Mouse (Mus musculus): ENCODE data around the gene Olfr453.

Olfr453 gene

GRCm38 (mm10) chr6:42739071-42739470, at the start of gene Olfr453:
Gene Olfr453 (plus strand): TSS chr6:42739371.
- DNase-seq: no peak

GRCm38 (mm10) chr6:42689761-42690160, 49.4 kb upstream of the Olfr453 start:
- DNase-seq: no peak

- peak; percentile 91 to 94 for DNase-seq
These were observed 47.0 kb upstream of the Olfr453 start for GRCm38 (mm10) chr6:42692154-42692516.

DNA sequence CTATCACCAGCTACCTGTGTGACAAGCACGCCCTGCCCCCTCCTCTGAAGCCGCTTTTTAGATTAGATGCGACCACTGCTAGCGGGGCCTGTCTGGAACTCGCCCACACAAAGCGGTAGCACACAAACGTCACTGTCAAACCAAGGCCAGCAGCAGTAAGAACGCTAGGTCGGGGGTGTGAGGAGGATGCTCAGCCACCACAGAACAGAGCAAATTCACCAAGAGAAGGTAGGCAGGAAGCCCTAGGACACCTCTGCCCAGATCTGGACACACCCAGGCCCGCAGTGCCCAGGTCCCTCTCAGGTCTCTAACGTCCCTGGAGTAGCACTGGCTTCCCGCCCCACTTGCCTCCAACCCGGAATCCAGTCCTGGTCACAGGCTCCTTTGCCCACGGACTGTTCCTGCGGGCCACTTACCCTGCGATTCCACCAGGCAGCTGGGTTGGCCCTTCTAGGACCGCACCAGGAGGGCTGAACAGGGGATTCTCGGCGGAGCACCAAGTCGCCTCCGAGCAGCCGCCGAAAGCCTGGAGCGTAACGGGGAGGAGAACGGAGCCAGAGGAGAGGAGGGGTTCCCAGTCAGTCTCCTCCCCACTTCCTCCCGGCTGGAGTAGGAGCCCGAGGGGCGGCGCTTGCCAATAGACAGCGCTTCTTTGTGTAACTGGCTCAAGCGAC, 46.5 kb upstream of the Olfr453 start:
- DNase-seq: peak; percentile 85 to 92

DNA sequence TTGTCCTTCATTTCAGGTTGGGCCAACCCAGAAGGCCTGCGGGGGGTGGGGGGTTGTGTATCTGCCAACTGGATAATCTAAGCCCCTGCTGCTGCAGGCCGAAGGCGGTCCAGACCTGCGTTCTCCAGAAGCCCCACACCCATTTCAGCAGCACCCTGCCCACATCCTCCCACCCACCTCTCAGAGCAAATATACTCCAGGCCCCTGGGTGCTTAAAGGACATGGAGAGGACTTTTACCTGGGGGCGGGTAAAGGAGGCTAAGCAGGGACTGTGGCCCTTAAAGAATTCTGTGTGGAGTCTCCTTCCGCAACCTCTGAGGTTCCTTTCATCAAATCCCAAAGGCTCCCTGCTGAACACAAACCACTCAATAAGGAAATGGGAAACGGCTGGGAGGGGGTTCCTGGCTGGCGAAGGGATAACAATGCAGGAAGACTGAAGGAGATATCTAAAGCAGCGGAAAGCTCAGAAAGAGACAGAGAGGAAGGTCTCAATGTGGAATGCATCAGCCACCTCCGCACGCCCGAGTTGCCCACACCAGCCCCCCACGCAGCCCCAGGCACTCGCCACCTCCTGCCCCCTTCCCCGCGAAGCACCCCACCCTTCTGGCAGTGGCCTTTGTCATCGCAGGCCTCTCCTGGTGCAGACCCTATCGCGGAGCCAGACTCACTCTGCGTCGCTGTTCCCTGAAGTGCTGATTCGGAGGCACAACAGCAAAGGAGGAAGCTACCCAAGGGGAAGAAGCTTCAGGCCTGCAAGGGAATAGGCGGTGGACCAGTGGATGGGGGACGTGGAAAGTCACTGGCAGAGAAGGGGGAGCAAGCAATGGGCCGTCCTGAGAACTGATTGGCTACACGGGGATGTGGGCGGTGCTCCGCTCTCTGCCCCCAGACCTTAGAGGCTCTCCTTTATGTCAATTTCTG, 29.6 kb upstream of the Olfr453 start, which contains the start of gene Tcaf1:
Gene Tcaf1, minus strand, starts transcription at position 798 of the 921 bp plus-strand sequence.
- DNase-seq: peak; percentile 76 to 85

- no peak for DNase-seq
These were observed 24.5 kb upstream of the Olfr453 start for GRCm38 (mm10) chr6:42714668-42715067.

DNA sequence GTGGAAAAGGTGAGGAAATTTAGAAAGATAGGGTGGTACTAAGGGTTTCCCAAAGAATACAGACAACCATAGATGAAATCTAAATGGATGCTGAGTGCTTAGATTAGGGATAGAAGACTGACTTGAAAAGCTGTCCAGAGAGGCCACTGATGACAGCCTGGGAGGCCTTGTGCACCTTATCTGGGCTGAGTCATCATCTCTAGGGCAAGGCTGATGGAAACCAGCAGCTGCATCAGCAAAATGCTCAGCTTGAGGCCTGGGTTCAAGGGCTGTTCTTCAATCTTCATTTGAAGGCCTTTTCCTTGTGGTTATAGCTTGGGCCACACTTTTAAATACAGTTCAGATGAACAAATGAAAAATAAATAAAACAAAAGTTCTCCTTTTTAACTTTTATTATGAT, 21.2 kb upstream of the Olfr453 start:
- DNase-seq: no peak

DNA sequence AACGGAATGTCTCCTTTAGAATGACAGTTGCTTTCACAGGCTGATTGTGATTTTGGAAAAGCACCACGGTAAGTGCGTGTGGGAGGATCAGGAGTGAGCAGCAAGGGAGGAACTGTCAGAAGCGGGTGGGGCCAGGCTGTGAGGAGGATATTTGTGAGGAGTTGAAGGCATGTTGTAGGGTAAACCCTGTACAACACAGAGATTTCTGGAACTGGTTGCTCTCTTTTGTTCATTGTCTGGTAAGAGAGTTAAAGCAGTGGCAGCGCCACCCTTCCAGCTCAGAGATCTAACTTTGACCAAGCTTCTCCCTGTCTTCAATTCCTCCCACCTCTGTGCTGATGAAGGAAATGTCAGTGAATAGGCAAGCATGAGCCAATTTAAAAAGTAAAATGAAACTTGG, 3.1 kb downstream of the Olfr453 start:
- DNase-seq: no peak

- DNase-seq: no peak
These were observed 8.7 kb downstream of the Olfr453 start for GRCm38 (mm10) chr6:42747846-42748245.

GRCm38 (mm10) chr6:42756104-42756503, 16.9 kb downstream of the Olfr453 start, which contains the start of gene Olfr38:
Gene Olfr38 (plus strand): TSS chr6:42756404.
- DNase-seq: no peak

GRCm38 (mm10) chr6:42777066-42777465, 37.9 kb downstream of the Olfr453 start:
- DNase-seq: no peak

GRCm38 (mm10) chr6:42784793-42785192, 45.6 kb downstream of the Olfr453 start, which contains the start of gene Olfr452:
Gene Olfr452 (plus strand): TSS chr6:42785093.
- no peak for DNase-seq

DNA sequence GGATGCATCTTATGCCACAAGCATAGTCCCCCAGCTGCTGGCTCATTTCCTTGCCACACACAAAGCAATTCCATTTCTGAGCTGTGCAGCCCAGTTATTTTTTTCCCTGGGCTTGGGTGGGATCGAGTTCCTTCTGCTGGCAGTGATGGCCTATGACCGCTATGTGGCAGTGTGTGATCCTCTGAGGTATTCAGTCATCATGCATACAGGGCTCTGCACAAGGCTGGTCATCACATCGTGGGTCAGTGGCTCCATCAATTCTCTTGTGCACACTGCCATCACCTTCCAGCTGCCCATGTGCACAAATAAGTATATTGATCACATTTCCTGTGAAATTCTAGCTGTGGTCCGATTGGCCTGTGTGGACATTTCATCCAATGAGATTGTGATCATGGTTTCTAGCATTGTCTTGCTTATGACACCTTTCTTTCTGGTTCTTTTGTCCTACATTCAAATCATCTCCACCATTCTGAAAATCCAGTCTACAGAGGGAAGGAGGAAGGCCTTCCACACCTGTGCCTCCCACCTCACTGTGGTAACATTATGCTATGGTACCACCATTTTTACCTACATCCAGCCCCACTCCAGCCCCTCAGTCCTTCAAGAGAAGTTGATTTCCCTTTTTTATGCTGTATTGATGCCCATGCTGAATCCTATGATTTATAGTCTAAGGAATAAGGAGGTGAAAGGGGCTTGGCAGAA, 51.2 kb downstream of the Olfr453 start:
- DNase-seq: no peak

- no peak for DNase-seq
These were observed 51.9 kb downstream of the Olfr453 start for GRCm38 (mm10) chr6:42790949-42791556.

DNA sequence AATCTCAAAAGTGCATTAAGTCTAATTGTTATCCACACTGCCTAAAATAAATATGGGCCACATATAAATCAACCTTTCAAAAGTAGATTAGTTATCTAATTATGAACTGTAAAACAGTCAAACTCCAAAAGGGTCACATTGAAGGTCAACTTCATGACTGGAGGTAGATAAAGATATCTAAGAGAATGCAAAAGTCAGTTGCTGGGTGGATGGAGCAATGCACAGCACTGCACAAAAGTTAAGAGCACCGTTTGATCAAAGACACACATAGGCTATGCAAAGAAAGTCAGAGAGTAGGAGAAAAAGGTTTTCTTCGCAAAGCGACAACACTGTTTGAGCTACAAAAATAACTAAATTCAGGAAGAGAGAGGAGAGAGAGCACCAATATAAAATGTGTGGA, 55.8 kb downstream of the Olfr453 start:
- DNase-seq: no peak
